Mouse (Mus musculus) thymus, adult 2 months (tissue): ENCODE measurements at regions not wholly inside any gene's neighbourhood (a gene's known extent, or its start where the extent isn't known, plus 50 kb on each side); places are given as distances from the start of the nearest gene placed in this dataset.

Experiments
- DNase-seq: peaks from one replicate; pipeline ENCODE4 v3.0.0; 2021
- H3K27ac ChIP-seq: fragments of 200-500 bp; 2 replicates; pipeline ENCODE4 v1.5.1; 2012; ENCODE audit warnings: low read length, control low read depth; ENCODE audit not compliant: control insufficient read depth, insufficient read depth
- H3K27me3 ChIP-seq: fragments of 200-500 bp; 2 replicates; pipeline ENCODE4 v1.6.1; 2012; ENCODE audit warnings: mild to moderate bottlenecking, low read length, moderate library complexity, mixed read lengths; ENCODE audit not compliant: control insufficient read depth, insufficient read depth
- H3K36me3 ChIP-seq: fragments of 200-500 bp; 2 replicates; pipeline ENCODE4 v1.6.1; 2012; ENCODE audit warnings: mild to moderate bottlenecking, low read length, moderate library complexity; ENCODE audit not compliant: control insufficient read depth, insufficient read depth
- H3K4me1 ChIP-seq: fragments of 200-500 bp; replicated peaks from 2 replicates; pipeline ENCODE4 v1.6.1; 2012; ENCODE audit warnings: low read length; ENCODE audit not compliant: control insufficient read depth, insufficient read depth
- H3K4me3 ChIP-seq: fragments of 200-500 bp; 2 replicates; pipeline ENCODE4 v1.5.1; 2012; ENCODE audit warnings: mild to moderate bottlenecking, low read length, control low read depth, moderate library complexity; ENCODE audit not compliant: control insufficient read depth, insufficient read depth
- CTCF ChIP-seq: fragments of 200-500 bp; IDR thresholded peaks from 2 replicates; pipeline ENCODE4 v1.5.1; 2012; ENCODE audit warnings: mild to moderate bottlenecking, control low read depth, low read length, moderate library complexity, borderline replicate concordance; ENCODE audit not compliant: control insufficient read depth, poor library complexity, insufficient read depth; ENCODE audit errors: extremely low read depth
- POLR2A ChIP-seq: fragments of 200-500 bp; IDR thresholded peaks from 2 replicates; pipeline ENCODE4 v1.6.1; 2012; ENCODE audit warnings: mild to moderate bottlenecking, low read length, control low read depth, moderate library complexity; ENCODE audit not compliant: control insufficient read depth, poor library complexity, insufficient read depth; ENCODE audit errors: extremely low read depth
- WGBS: fragments of 180-500 bp; shearing (Covaris S2); methylation state at CpG from one replicate; pipeline ENCODE4 v1.1.7; 2018; 5-methylcytosine and 5-hydroxymethylcytosine counted together

- Histone ChIP-seq H3K4me1 (no peaks in the 10 kb centered on the region), H3K27ac (no peak overlapping the region), H3K4me3 (no peak overlapping the region), H3K27me3 (no peaks in the 10 kb centered on the region), H3K36me3 (no peaks in the 10 kb centered on the region)
- no peak for DNase-seq
- 87% methylated on average over 4 of the region's 4 CpGs for WGBS
- TF ChIP-seq CTCF (no peak), POLR2A (no peak)
Observed at GRCm38 (mm10) chr3:129449928-129450327, 82.2 kb upstream of the Elovl6 start.

- H3K27me3 ChIP-seq, result no peaks in the 10 kb centered on the region
- H3K4me1 ChIP-seq, result no peaks in the 10 kb centered on the region
- H3K36me3 ChIP-seq, result no peaks in the 10 kb centered on the region
- WGBS, result 92% methylated on average over 5 of the region's 5 CpGs
- DNase-seq, result no peak
- H3K4me3 ChIP-seq, result no peak overlapping the region
- TF ChIP-seq POLR2A (no peak), CTCF (no peak)
- H3K27ac ChIP-seq, result no peak overlapping the region
Observed at GRCm38 (mm10) chr3:129450671-129451070, 81.5 kb upstream of the Elovl6 start.

GRCm38 (mm10) chr3:129470088-129470487 lies 62.1 kb upstream of the Elovl6 start:
- WGBS, result 13% methylated on average over 5 of the region's 5 CpGs
- no peak for DNase-seq
- TF ChIP-seq POLR2A, result no peak
- no peak for TF ChIP-seq CTCF
- Histone ChIP-seq H3K4me3 (no peak overlapping the region), H3K36me3 (no peaks in the 10 kb centered on the region), H3K4me1 (peaks cover 4% of the 10 kb centered on the region; the same call in 1 of the 2 replicates), H3K27ac (no peak overlapping the region), H3K27me3 (no peaks in the 10 kb centered on the region)

GRCm38 (mm10) chr3:129471332-129471731 lies 60.8 kb upstream of the Elovl6 start:
- WGBS, result 96% methylated on average over 1 of the region's 1 CpGs
- H3K27me3 ChIP-seq, result no peaks in the 10 kb centered on the region
- no peak overlapping the region for H3K27ac ChIP-seq
- no peak for DNase-seq
- peaks cover 4% of the 10 kb centered on the region; the same call in 1 of the 2 replicates for H3K4me1 ChIP-seq
- H3K4me3 ChIP-seq, result no peak overlapping the region
- H3K36me3 ChIP-seq, result no peaks in the 10 kb centered on the region
- TF ChIP-seq POLR2A (no peak), CTCF (no peak)

GRCm38 (mm10) chr3:129472008-129472407 lies 60.1 kb upstream of the Elovl6 start:
- no peak for TF ChIP-seq CTCF
- no peak for TF ChIP-seq POLR2A
- peaks cover 4% of the 10 kb centered on the region; the same call in 1 of the 2 replicates for H3K4me1 ChIP-seq
- H3K27me3 ChIP-seq, result no peaks in the 10 kb centered on the region
- 86% methylated on average over 10 of the region's 10 CpGs for WGBS
- no peak overlapping the region for H3K4me3 ChIP-seq
- DNase-seq, result no peak
- H3K27ac ChIP-seq, result no peak overlapping the region
- no peaks in the 10 kb centered on the region for H3K36me3 ChIP-seq

GRCm38 (mm10) chr3:129474451-129474850 lies 57.7 kb upstream of the Elovl6 start:
- H3K27ac ChIP-seq, result no peak overlapping the region
- H3K4me3 ChIP-seq, result no peak overlapping the region
- DNase-seq, result no peak
- WGBS, result 93% methylated on average over 7 of the region's 7 CpGs
- TF ChIP-seq CTCF (no peak), POLR2A (no peak)
- peaks cover 4% of the 10 kb centered on the region; the same call in 1 of the 2 replicates for H3K4me1 ChIP-seq
- H3K27me3 ChIP-seq, result no peaks in the 10 kb centered on the region
- no peaks in the 10 kb centered on the region for H3K36me3 ChIP-seq

- TF ChIP-seq POLR2A (no peak), CTCF (no peak)
- no peak overlapping the region for H3K27ac ChIP-seq
- WGBS, result 97% methylated on average over 4 of the region's 4 CpGs
- H3K27me3 ChIP-seq, result no peaks in the 10 kb centered on the region
- H3K4me3 ChIP-seq, result no peak overlapping the region
- H3K36me3 ChIP-seq, result no peaks in the 10 kb centered on the region
- DNase-seq, result no peak
- H3K4me1 ChIP-seq, result no peaks in the 10 kb centered on the region
Observed at GRCm38 (mm10) chr3:129476250-129476649, 55.9 kb upstream of the Elovl6 start.
